Mouse (Mus musculus) kidney, adult 2 months (tissue): ENCODE results near the gene Psme1.

Experiments used
- CTCF ChIP-seq: fragments of 200-500 bp; conservative IDR thresholded peaks from 2 replicates; pipeline ENCODE4 v1.5.1; 2011; ENCODE audit warnings: low read depth, mild to moderate bottlenecking, control low read depth, low read length, moderate library complexity, mixed read lengths; ENCODE audit not compliant: insufficient read depth, insufficient read length
- POLR2A ChIP-seq: fragments of 200-500 bp; IDR thresholded peaks from one replicate; pipeline ENCODE4 v1.6.1; 2011; ENCODE audit warnings: low read depth, low read length, control low read depth

DNA sequence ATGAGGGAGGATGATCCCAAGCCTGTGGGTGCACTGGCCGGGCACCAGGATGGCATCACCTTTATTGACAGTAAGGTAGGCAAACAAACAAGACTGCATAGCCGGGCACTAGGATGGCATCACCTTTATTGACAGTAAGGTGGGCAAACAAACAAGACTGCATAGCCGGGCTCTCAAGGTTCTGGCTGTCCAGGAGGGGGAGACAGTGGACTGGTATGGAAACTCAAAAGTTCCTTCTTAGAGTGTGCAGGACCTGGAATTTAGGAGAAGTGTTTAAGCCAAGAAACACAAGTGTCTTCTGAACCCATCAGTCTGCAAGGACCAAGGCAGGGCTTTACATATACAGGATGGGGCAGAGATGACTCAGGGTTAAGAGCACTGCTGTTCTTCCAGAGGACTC, 12.2 kb upstream of the Psme1 start:
- TF ChIP-seq CTCF, result peak; percentile 43; the same call in 1 of the 2 replicates
- no peak for TF ChIP-seq POLR2A
